Mouse (Mus musculus) heart, embryonic 16.5 days (tissue): Measurements from ENCODE around the gene Tnrc6c. TPM values are rescaled to one million over a fixed set of nuclear protein-coding genes. Genes with fewer than 3 reads are reported as not detected.

Source experiments
- ATAC-seq: fragments of 200-750 bp; cut with Nextera tagmentation; replicated peaks from 2 replicates; pipeline ENCODE4 v1.8.0; 2017; ENCODE audit warnings: moderate number of reproducible peaks; ENCODE audit not compliant: insufficient read depth, low FRiP score; ENCODE audit errors: extremely low read depth
- H3K27ac ChIP-seq: fragments of 300-500 bp; sonication (generic); 2 replicates; pipeline ENCODE4 v1.5.1; 2014; ENCODE audit warnings: mild to moderate bottlenecking, low read length, control low read depth, moderate library complexity
- H3K27me3 ChIP-seq: fragments of 300-500 bp; sonication (generic); 2 replicates; pipeline ENCODE4 v1.6.1; 2014; ENCODE audit warnings: low read length, mixed read lengths; ENCODE audit not compliant: control insufficient read depth, insufficient read depth
- H3K36me3 ChIP-seq: fragments of 300-500 bp; sonication (generic); 2 replicates; pipeline ENCODE4 v1.6.1; 2014; ENCODE audit not compliant: control insufficient read depth, insufficient read depth
- H3K4me1 ChIP-seq: fragments of 300-500 bp; sonication (generic); 2 replicates; pipeline ENCODE4 v1.6.1; 2014; ENCODE audit warnings: low read length, mixed read lengths; ENCODE audit not compliant: control insufficient read depth, insufficient read depth
- H3K4me2 ChIP-seq: fragments of 300-500 bp; sonication (generic); 2 replicates; pipeline ENCODE4 v1.6.1; 2014; ENCODE audit warnings: low read depth, mild to moderate bottlenecking, control low read depth, low read length
- H3K4me3 ChIP-seq: fragments of 300-500 bp; sonication (generic); 2 replicates; pipeline ENCODE4 v1.5.1; 2014; ENCODE audit warnings: mild to moderate bottlenecking, control low read depth, low read length
- H3K9ac ChIP-seq: fragments of 300-500 bp; sonication (generic); 2 replicates; pipeline ENCODE4 v1.6.1; 2014; ENCODE audit warnings: low read length, control low read depth
- H3K9me3 ChIP-seq: fragments of 300-500 bp; sonication (generic); replicated peaks from 2 replicates; pipeline ENCODE4 v1.6.1; 2016; ENCODE audit warnings: low read length; ENCODE audit not compliant: control insufficient read depth
- WGBS: fragments of 180-500 bp; shearing (Covaris S2); extraction: QIAGEN DNeasy Blood & Tissue Kit; methylation state at CpG from one replicate; pipeline ENCODE4 v1.1.7; 2014; 5-methylcytosine and 5-hydroxymethylcytosine counted together
- polyA plus RNA-seq: library from polyadenylated mRNA; unstranded; fragments of >200 nt; fragmentation: Nextera tagmentation; extraction: Ambion mirVana; gene quantifications from 2 replicates; pipeline ENCODE4 v1.2.1, GENCODE M21; 2015

Gene Tnrc6c
- polyA plus RNA-seq, 1 experiment from 2014 or later, result 6.5 TPM

DNA sequence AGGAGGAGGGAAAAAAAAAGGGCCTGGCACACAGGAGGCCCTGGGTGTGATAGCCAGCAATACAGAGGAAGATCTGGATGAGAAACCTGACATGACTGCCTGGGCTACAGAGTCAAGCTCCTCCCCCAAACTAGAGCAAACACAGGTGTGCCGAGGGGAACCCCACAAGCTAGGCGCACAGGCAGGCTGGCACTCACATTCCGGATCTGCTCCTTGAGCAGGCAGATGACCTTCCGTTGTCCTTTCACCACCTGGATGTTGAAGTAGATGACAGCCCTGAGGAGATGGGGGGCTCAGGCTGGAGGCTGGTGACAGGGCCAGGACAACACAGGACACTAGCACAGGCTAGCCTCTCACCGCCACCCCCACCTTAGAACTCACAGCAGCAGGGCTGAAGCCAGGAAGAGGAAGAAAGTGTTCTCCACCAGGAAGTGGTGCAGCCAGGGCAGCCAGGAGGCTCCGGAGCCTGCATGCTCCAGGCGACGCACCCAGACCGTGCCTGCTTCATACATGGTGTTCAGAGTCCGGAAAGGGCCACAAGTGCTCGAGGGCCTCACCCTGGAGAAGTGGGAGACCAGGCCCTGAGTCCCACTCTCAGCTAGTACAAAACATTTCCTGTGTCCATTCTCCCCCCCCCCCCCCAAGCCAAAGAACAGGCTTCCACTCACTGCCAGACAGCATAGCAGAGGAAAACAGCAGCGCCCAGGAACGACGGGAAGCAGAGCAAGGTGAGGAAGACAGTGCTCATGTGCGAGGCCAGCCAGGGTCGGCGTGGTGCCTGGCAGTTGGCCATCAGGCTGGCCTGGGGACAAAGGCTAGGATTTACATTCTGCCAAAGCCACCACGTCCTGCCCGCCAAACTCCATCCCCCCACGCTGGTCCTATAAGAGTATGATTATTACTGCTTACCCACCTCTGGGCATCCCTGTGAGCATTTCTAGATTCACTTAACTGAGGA, 114.9 kb downstream of the Tnrc6c start:
- ATAC-seq, result no peak
- no peaks in the 10 kb centered on the region; the same call in 1 of the 2 replicates for H3K4me1 ChIP-seq
- H3K4me2 ChIP-seq, result no peak overlapping the region
- H3K9me3 ChIP-seq, result no peaks in the 10 kb centered on the region
- no peaks in the 10 kb centered on the region for H3K27me3 ChIP-seq
- no peak overlapping the region for H3K27ac ChIP-seq
- no peak overlapping the region for H3K9ac ChIP-seq
- WGBS, result 68% methylated on average over 20 of the region's 20 CpGs
- H3K36me3 ChIP-seq, result peaks cover 27% of the 10 kb centered on the region
- no peak overlapping the region for H3K4me3 ChIP-seq

DNA sequence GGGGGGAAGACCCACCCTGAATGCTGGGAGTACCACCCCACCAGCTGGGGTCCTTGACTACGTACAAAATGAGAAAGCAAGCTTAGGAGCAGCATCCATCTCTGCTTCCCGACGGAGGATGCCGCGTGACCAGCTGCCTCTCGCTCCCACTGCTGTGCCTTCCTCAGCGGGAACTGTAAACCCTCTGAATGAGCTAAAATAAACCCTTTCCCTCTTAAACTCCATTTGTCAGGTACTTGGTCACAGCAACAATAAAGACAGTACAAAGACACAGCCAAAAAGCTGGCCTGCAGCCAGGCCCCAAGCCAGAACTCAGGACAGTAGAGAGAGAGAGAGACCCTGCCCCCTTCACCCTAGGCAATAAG, 115.6 kb downstream of the Tnrc6c start:
- ATAC-seq, result no peak
- 85% methylated on average over 7 of the region's 7 CpGs for WGBS

DNA sequence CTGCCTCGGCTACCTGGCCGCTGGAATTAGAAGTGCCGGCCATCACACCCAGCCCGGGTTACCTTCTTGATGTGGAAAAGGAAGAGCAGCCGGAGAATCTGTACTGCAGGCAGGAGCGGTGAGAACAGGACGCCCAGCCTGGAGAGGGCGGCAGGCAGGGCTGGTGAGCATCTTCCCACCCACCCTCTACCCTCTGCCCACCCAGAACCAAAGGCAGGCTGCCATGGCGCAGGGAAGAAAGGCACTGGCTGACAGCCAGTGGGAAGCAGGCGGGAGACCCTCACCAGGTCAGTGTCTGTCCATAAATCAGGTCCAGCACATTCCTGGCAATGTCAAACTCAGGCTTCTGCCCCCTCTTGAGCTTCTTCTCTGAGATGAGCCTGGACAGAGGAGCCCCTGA, 116.3 kb downstream of the Tnrc6c start:
- no peak for ATAC-seq
- H3K27ac ChIP-seq, result no peak overlapping the region
- H3K9ac ChIP-seq, result no peak overlapping the region
- no peaks in the 10 kb centered on the region for H3K27me3 ChIP-seq
- no peak overlapping the region for H3K4me3 ChIP-seq
- H3K9me3 ChIP-seq, result no peaks in the 10 kb centered on the region
- 85% methylated on average over 10 of the region's 10 CpGs for WGBS
- no peaks in the 10 kb centered on the region; the same call in 1 of the 2 replicates for H3K4me1 ChIP-seq
- H3K4me2 ChIP-seq, result no peak overlapping the region
- peaks cover 22% of the 10 kb centered on the region for H3K36me3 ChIP-seq

More for the DNA sequence above, 115.6 kb downstream of the Tnrc6c start:
- Histone ChIP-seq H3K27me3 (no peaks in the 10 kb centered on the region), H3K9me3 (no peaks in the 10 kb centered on the region), H3K4me1 (no peaks in the 10 kb centered on the region; the same call in 1 of the 2 replicates), H3K4me2 (no peak overlapping the region), H3K27ac (no peak overlapping the region), H3K4me3 (no peak overlapping the region), H3K36me3 (peaks cover 22% of the 10 kb centered on the region), H3K9ac (no peak overlapping the region)

DNA sequence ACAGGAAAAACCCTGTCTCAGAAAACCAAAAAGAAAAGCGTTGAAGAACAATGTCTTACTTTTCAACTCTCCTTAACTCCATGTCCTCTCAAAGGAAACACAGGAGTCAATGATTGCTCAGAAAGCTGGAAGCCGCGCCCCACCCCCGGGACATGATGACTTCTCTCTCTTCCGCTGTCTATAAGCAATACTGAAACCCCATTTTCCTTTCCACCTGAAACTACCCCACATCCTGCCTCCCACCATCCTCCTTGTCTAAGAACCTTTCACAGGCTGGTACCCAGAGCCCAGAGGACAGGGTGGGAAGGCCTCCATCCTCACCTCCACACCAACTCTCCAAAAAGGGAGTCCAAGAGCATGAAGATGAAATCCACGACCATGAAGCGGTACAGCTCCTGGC, 118.3 kb downstream of the Tnrc6c start:
- ATAC-seq, result no peak
- H3K4me3 ChIP-seq, result no peak overlapping the region
- 92% methylated on average over 7 of the region's 7 CpGs for WGBS
- no peak overlapping the region for H3K9ac ChIP-seq
- peaks cover 12% of the 10 kb centered on the region; the same call in 1 of the 2 replicates for H3K36me3 ChIP-seq
- H3K9me3 ChIP-seq, result no peaks in the 10 kb centered on the region
- H3K4me2 ChIP-seq, result no peak overlapping the region
- H3K27ac ChIP-seq, result no peak overlapping the region
- H3K4me1 ChIP-seq, result no peaks in the 10 kb centered on the region; the same call in 1 of the 2 replicates
- no peaks in the 10 kb centered on the region for H3K27me3 ChIP-seq

DNA sequence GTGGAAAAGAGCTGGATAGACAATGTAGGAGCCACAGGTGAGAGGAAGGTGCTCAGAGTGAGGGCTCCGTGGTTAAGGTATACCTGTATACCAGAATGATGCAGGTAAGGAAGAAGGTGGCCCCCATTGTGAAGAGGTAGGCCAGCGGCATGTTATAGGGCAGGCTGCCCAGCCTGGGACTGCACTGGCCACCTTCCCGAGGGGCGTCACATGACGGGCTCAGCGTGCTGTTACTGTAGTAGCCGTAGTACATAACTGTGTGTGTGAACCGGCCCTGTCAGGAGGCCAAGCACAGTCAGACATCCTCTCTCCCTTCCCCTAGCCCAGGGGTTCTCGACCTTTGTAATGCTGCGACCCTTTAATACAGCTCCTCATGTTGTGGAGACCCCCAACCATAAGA, 120.8 kb downstream of the Tnrc6c start:
- WGBS, result 90% methylated on average over 10 of the region's 10 CpGs
- no peak for ATAC-seq
- Histone ChIP-seq H3K4me3 (no peak overlapping the region), H3K9me3 (no peaks in the 10 kb centered on the region), H3K4me1 (peaks cover 11% of the 10 kb centered on the region), H3K4me2 (no peak overlapping the region), H3K27ac (no peak overlapping the region), H3K9ac (no peak overlapping the region), H3K36me3 (peaks cover 5% of the 10 kb centered on the region; the same call in 1 of the 2 replicates), H3K27me3 (no peaks in the 10 kb centered on the region)

DNA sequence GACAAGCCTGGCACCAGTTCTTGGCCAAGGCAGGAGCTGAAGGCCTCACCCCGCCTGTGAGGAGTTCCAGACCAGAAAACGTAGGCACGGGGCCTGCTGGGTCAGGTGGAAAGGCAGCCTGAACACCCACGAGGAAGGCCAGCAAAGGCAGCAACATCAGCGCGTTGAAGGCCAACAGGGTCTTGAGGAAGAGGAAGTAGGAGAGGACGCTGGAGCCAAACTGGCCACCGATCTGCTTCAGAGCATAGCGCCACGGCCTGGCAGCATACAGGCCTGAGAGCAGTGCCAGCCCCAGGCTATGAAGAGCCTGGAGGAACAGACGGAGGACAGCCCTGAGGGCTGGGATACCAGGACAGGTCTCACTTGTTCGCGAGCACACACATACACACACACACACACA, 121.5 kb downstream of the Tnrc6c start:
- Histone ChIP-seq H3K36me3 (peaks cover 5% of the 10 kb centered on the region; the same call in 1 of the 2 replicates), H3K9me3 (no peaks in the 10 kb centered on the region), H3K27ac (no peak overlapping the region), H3K4me3 (no peak overlapping the region), H3K4me1 (peaks cover 11% of the 10 kb centered on the region), H3K27me3 (no peaks in the 10 kb centered on the region), H3K9ac (no peak overlapping the region), H3K4me2 (no peak overlapping the region)
- 87% methylated on average over 13 of the region's 13 CpGs for WGBS
- ATAC-seq, result no peak

DNA sequence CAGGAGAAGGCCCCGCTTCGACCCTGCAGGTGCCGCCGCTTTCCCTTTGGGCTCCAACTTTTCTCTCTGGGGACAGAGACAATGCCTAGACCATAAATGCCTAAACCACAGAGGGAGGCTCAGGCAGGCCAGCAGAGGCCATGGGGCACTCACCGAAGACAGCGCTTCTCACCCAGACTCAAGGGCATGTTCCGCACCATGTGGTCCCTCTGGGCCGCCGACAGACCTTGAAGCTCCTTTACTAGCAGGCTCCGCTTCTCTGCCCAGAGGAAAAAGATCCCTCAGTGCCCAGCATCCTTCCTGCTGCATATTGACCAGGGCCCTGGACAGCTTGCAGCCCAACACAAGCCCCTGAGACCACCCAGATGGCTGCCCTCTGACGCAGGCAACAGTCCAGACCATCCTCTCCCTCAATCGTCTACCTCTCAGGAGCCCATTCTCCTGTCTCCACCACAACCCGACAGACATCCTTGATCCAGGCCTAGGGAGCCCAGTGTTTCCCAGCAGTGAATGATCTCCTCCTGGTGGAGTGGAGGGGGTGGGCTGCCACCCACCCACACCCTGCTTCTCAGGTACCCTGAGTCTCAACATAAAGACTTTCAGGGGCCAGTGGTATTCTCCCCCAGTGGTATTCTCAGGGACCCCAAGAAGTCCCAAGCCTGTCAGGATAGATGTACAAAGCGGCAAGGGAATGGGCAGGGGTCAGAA, 122.2 kb downstream of the Tnrc6c start:
- WGBS, result 91% methylated on average over 14 of the region's 14 CpGs
- no peak for ATAC-seq

DNA sequence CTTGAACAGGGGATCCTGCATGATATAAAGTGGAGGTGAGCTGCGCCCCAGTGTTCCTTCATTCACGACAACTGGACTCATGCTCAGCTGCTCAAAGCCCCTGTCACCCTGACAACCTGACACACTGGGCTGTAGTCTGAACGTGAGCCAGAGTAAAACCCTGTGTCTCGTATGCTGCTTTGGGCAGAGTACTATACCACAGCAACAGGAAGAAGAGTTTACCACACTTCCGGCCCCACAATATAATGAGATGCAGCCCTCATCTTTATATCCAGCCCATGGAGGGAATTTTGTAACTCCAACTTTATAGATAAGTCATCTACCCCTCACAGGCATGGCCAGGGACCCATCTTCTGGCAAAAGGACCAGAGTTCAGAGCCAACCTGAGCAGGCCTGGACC, 123.0 kb downstream of the Tnrc6c start:
- Histone ChIP-seq H3K4me1 (peaks cover 25% of the 10 kb centered on the region), H3K27me3 (no peaks in the 10 kb centered on the region), H3K9ac (no peak overlapping the region), H3K27ac (no peak overlapping the region), H3K4me2 (no peak overlapping the region), H3K9me3 (no peaks in the 10 kb centered on the region), H3K36me3 (no peaks in the 10 kb centered on the region; the same call in 1 of the 2 replicates), H3K4me3 (no peak overlapping the region)
- no peak for ATAC-seq
- 88% methylated on average over 5 of the region's 5 CpGs for WGBS

More for the DNA sequence above, 122.2 kb downstream of the Tnrc6c start:
- Histone ChIP-seq H3K36me3 (peaks cover 5% of the 10 kb centered on the region; the same call in 1 of the 2 replicates), H3K27ac (no peak overlapping the region), H3K9ac (no peak overlapping the region), H3K4me1 (peaks cover 17% of the 10 kb centered on the region), H3K4me2 (no peak overlapping the region), H3K9me3 (no peaks in the 10 kb centered on the region), H3K27me3 (no peaks in the 10 kb centered on the region), H3K4me3 (no peak overlapping the region)

DNA sequence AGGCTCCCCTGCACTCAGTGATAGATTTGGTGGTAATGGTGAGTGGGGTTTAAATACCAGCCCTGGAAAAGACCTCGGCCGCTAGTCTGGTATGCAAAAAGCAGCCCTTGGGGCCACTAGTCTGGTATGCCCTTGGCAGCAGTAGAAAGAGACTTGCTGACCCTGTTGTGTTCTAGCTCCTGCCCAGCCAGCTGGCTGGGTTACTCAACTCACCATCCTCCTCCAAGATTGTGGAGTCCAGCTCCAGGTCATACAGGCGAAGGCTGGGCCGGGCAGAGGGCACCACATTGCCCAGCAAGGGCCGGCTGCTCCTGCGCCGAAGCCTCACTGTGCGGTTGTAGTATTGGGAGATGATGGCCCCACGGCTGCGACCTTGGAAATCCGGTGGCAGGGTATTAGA, 123.9 kb downstream of the Tnrc6c start:
- ATAC-seq, result no peak
- H3K27me3 ChIP-seq, result no peaks in the 10 kb centered on the region
- H3K4me3 ChIP-seq, result no peak overlapping the region
- H3K9me3 ChIP-seq, result no peaks in the 10 kb centered on the region
- no peak overlapping the region for H3K9ac ChIP-seq
- H3K4me2 ChIP-seq, result no peak overlapping the region
- 94% methylated on average over 11 of the region's 11 CpGs for WGBS
- no peak overlapping the region for H3K27ac ChIP-seq
- H3K36me3 ChIP-seq, result no peaks in the 10 kb centered on the region; the same call in 1 of the 2 replicates
- peaks cover 31% of the 10 kb centered on the region for H3K4me1 ChIP-seq
